In the genomic region with DNA sequence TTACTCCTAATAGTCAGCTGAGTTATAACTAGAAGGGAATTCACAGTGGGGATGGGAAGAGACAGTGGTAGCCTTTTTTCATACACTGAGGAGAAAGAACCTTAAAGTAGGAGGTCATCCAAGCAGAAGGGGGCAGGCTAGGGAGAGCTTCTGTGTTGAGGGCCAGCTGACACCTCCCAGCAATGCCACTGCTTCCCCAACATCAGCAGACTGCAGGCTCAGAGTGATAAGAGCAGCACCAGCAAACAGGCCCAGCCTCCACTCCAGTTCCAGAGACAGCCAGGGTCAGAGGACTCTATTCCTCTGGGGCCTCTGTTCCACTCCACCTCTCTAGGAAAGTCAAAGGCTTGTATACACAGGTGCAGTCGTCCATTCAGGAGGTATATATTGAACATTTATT, we compare ENCODE assay signal across 18 mouse cellular contexts. TPM values are rescaled to one million over a fixed set of nuclear protein-coding genes. Genes with fewer than 3 reads are reported as not detected.
A peak's percentile ranks its signal among the peaks of the same experiment; 100 is the strongest.
DNase-seq lines count a peak whose midpoint lies in the region; ATAC-seq and TF ChIP-seq lines count a peak whose summit lies in the region.
"Had no signal": no experiment of that assay in that cellular context is flagged by ENCODE, and none has a peak within 500 bp of the region (broad histone marks: within the 10 kb centered on the region; RNA-seq: fewer than 3 reads in every experiment).

No protein-coding gene starts in this region.

- no peak overlapping the region for H3K9ac ChIP-seq in lung, postnatal 0 days (replicated peaks; ENCODE audit: low read depth)
- peak overlapping the region; percentile 45 for H3K9ac ChIP-seq in liver, embryonic 16.5 days (ENCODE audit: low read depth, low read length)
- H3K9ac ChIP-seq: forebrain, embryonic 12.5 days; midbrain, embryonic 12.5 days had no signal

- no peak for ATAC-seq in lung, postnatal 0 days
- peak; percentile 90 for ATAC-seq in erythroid progenitor cell, adult 5-6 weeks (replicated peaks; ENCODE audit: low FRiP score, poor library complexity, severe bottlenecking)
- ATAC-seq in liver, embryonic 16.5 days (ENCODE audit: low read depth), result peak; percentile 91
- ATAC-seq in monocyte, adult 5-6 weeks (replicated peaks; ENCODE audit: insufficient number of reproducible peaks, low FRiP score, low TSS enrichment, poor library complexity, severe bottlenecking), result no peak
- ATAC-seq: CD4-positive, CD25-positive, alpha-beta regulatory T cell, adult 4 months; Patski had no signal

- TF ChIP-seq CTCF in lung, postnatal 0 days (IDR thresholded peaks at IDR 0.05), result no peak

- H3K4me1 ChIP-seq in lung, postnatal 0 days (ENCODE audit: insufficient read depth, low read depth, low read length), result no peaks in the 10 kb centered on the region; the same call in 1 of the 2 replicates
- peaks cover 49% of the 10 kb centered on the region for H3K4me1 ChIP-seq in liver, embryonic 16.5 days (ENCODE audit: control insufficient read depth, low read depth, low read length)
- H3K4me1 ChIP-seq: forebrain, embryonic 12.5 days; midbrain, embryonic 12.5 days had no signal

- peak; percentile 43 for DNase-seq in lung, postnatal 36 days
- no peak for DNase-seq in lung, postnatal 0 days (ENCODE audit: low spot score)
- DNase-seq in right cerebral cortex, adult 18-20 months, result no peak
- DNase-seq in thymus, postnatal 10 days (ENCODE audit: low spot score in 2 of 2), result no peak
- DNase-seq: adrenal gland, adult 2 months; cerebellum, postnatal 10 days; kidney, adult 2 months; lung, adult 2 months had no signal

- H3K4me3 ChIP-seq in lung, postnatal 0 days (ENCODE audit: low read depth, low read length), result no peak overlapping the region
- no peak overlapping the region for H3K4me3 ChIP-seq in liver, embryonic 16.5 days (ENCODE audit: low read depth, low read length)
- H3K4me3 ChIP-seq: forebrain, embryonic 12.5 days; midbrain, embryonic 12.5 days had no signal

- no peak overlapping the region for H3K4me2 ChIP-seq in lung, postnatal 0 days (replicated peaks; ENCODE audit: low read depth, low read length)
- H3K4me2 ChIP-seq in liver, embryonic 16.5 days (ENCODE audit: low read depth, low read length), result peak overlapping the region; percentile 14; the same call in 1 of the 2 replicates
- H3K4me2 ChIP-seq: forebrain, embryonic 12.5 days; midbrain, embryonic 12.5 days had no signal

- H3K27me3 ChIP-seq in lung, postnatal 0 days (replicated peaks; ENCODE audit: insufficient read depth, low read length), result no peaks in the 10 kb centered on the region
- H3K27me3 ChIP-seq in liver, embryonic 16.5 days (ENCODE audit: control insufficient read depth, insufficient read depth, low read depth, low read length), result no peaks in the 10 kb centered on the region
- H3K27me3 ChIP-seq: forebrain, embryonic 12.5 days; midbrain, embryonic 12.5 days; Patski had no signal

- TF ChIP-seq EP300 in lung, postnatal 0 days (IDR thresholded peaks at IDR 0.05), result no peak

- 47% methylated on average over 1 of the region's 1 CpGs for WGBS in lung, postnatal 0 days
- 18% methylated on average over 1 of the region's 1 CpGs for WGBS in liver, embryonic 16.5 days (ENCODE audit: insufficient replicate concordance)

- H3K36me3 ChIP-seq in lung, postnatal 0 days (ENCODE audit: insufficient read depth, low read length), result peaks cover 21% of the 10 kb centered on the region; the same call in 1 of the 2 replicates
- peaks cover 21% of the 10 kb centered on the region for H3K36me3 ChIP-seq in liver, embryonic 16.5 days (ENCODE audit: control insufficient read depth, insufficient read depth)

- no peaks in the 10 kb centered on the region for H3K9me3 ChIP-seq in lung, postnatal 0 days (ENCODE audit: low read length)
- no peaks in the 10 kb centered on the region for H3K9me3 ChIP-seq in liver, embryonic 16.5 days (replicated peaks; ENCODE audit: control insufficient read depth, low read length)
- H3K9me3 ChIP-seq: forebrain, embryonic 12.5 days; midbrain, embryonic 12.5 days had no signal

- H3K27ac ChIP-seq in lung, postnatal 0 days (ENCODE audit: low read length), result no peak overlapping the region
- H3K27ac ChIP-seq in liver, embryonic 16.5 days (ENCODE audit: low read length), result peak overlapping the region; percentile 88
- H3K27ac ChIP-seq: forebrain, embryonic 12.5 days; midbrain, embryonic 12.5 days had no signal

RNA-seq across cellular contexts. Expression of a gene that starts 14.6 kb away (rescaled TPM):
- polyA plus RNA-seq in lung, postnatal 0 days (2015; fragmentation: Nextera tagmentation; extraction: Ambion mirVana), result 0.08 and 0.15 TPM in 2 replicates
- total RNA-seq in erythroid progenitor cell, adult 5-6 weeks (2015; ENCODE audit: low replicate concordance), result not detected in 2 replicates
- 1.0 TPM in 1 of 2 replicates, not detected in the other for total RNA-seq in erythroid progenitor cell, adult 5-6 weeks (2017; ENCODE audit: low replicate concordance)
- 0.05 and 0.08 TPM in 2 replicates for polyA plus RNA-seq in liver, embryonic 16.5 days (2015; fragmentation: Nextera tagmentation; extraction: Ambion mirVana)
- 0.29 TPM in 1 of 3 replicates, not detected in the others for total RNA-seq in monocyte, adult 5-6 weeks (2017)
- polyA plus RNA-seq: CD4-positive, CD25-positive, alpha-beta regulatory T cell, adult 4 months; embryonic facial prominence, embryonic 11.5 days; forebrain, embryonic 12.5 days; hindbrain, embryonic 11.5 days; midbrain, embryonic 12.5 days; neural tube, embryonic 11.5 days had no signal

RNA-seq across cellular contexts. Expression of a gene that starts 35.0 kb away (rescaled TPM):
- polyA plus RNA-seq in lung, postnatal 0 days (2015; fragmentation: Nextera tagmentation; extraction: Ambion mirVana), result 528 and 617 TPM in 2 replicates
- 753 and 755 TPM in 2 replicates for total RNA-seq in erythroid progenitor cell, adult 5-6 weeks (2015; ENCODE audit: low replicate concordance)
- total RNA-seq in erythroid progenitor cell, adult 5-6 weeks (2017; ENCODE audit: low replicate concordance), result 595 and 716 TPM in 2 replicates
- polyA plus RNA-seq in liver, embryonic 16.5 days (2015; fragmentation: Nextera tagmentation; extraction: Ambion mirVana), result 722 and 766 TPM in 2 replicates
- total RNA-seq in monocyte, adult 5-6 weeks (2017), result 334 to 441 TPM (median 351 TPM) in 3 replicates

RNA-seq across cellular contexts. Expression of a gene that starts 56.6 kb away (rescaled TPM):
- polyA plus RNA-seq in lung, postnatal 0 days (2015; fragmentation: Nextera tagmentation; extraction: Ambion mirVana), result 13.7 and 13.8 TPM in 2 replicates
- 2.9 TPM in 1 of 2 replicates, not detected in the other for total RNA-seq in erythroid progenitor cell, adult 5-6 weeks (2015; ENCODE audit: low replicate concordance)
- total RNA-seq in erythroid progenitor cell, adult 5-6 weeks (2017; ENCODE audit: low replicate concordance), result 1.1 and 5.6 TPM in 2 replicates
- polyA plus RNA-seq in liver, embryonic 16.5 days (2015; fragmentation: Nextera tagmentation; extraction: Ambion mirVana), result 3.0 and 4.4 TPM in 2 replicates
- 1.7 to 3.6 TPM in 2 of 3 replicates, not detected in the other for total RNA-seq in monocyte, adult 5-6 weeks (2017)

Comparison
In these comparisons a context has a peak if more than half of its experiments do, and no peak if none do; other contexts are left out.
1. ATAC-seq: peak in erythroid progenitor cell, adult 5-6 weeks (single experiment) and liver, embryonic 16.5 days (single experiment); none in lung, postnatal 0 days (single experiment) and monocyte, adult 5-6 weeks (single experiment).